Mouse (Mus musculus): ENCODE data around the gene Gm14496.
"Not testable (repeated sequence)": the region's sequence is repeated elsewhere in the genome, so short reads cannot be mapped to it uniquely, and the experiment has no call there.

Gm14496 gene

GRCm38 (mm10) chr2:181990829-181991228 is at the start of gene Gm14496:
Gene Gm14496 (plus strand): TSS chr2:181991129.
- DNase-seq = no peak

GRCm38 (mm10) chr2:181952747-181953680 is 37.9 kb upstream of the Gm14496 start:
- DNase-seq = not testable (repeated sequence)

- no peak for DNase-seq
These were observed 22.5 kb upstream of the Gm14496 start for GRCm38 (mm10) chr2:181968395-181968794.

GRCm38 (mm10) chr2:181969187-181969586 is 21.7 kb upstream of the Gm14496 start:
- DNase-seq = no peak

- DNase-seq = not testable (repeated sequence)
These were observed 9.0 kb upstream of the Gm14496 start for GRCm38 (mm10) chr2:181981969-181982368.
